Mouse (Mus musculus) testis, adult 2 months (tissue): Measurements from ENCODE around the gene Tfcp2.

ENCODE experiments used
- CTCF ChIP-seq: fragments of 200-500 bp; IDR thresholded peaks from 2 replicates; pipeline ENCODE4 v1.5.1; 2012; ENCODE audit warnings: low read depth, mild to moderate bottlenecking, inconsistent platforms, low read length, moderate library complexity; ENCODE audit not compliant: control insufficient read depth, insufficient read depth, insufficient replicate concordance
- POLR2A ChIP-seq: fragments of 200-500 bp; IDR thresholded peaks from 2 replicates; pipeline ENCODE4 v1.6.1; 2012; ENCODE audit warnings: low read depth, mild to moderate bottlenecking, inconsistent platforms, low read length, moderate library complexity; ENCODE audit not compliant: control insufficient read depth

DNA sequence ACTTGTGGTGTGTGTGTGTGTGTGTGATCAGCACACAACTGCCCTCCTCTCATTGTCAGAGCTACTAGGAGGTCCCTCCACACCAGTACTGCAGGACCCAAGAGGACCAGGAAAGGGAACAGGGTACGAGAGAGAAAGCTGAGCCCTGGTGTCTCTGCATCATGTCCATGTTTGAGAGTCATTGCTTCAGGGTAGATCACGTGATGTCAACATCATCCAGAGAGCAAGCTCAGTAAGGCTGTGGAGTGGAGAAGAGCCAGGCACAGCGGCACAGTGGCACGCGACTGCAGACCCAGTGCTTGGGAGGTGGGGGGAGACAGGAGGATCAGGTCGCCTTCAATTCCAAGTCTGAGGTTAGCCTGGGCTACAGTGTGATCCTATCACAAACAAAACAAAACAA is 24.6 kb upstream of the Tfcp2 start:
- TF ChIP-seq POLR2A (no peak), CTCF (no peak)
